Mouse (Mus musculus) left cerebral cortex, postnatal 10 days (tissue): Measurements from ENCODE around the gene Chd9. TPM values are rescaled to one million over a fixed set of nuclear protein-coding genes. Genes with fewer than 3 reads are reported as not detected.
"Not testable (repeated sequence)": the region's sequence is repeated elsewhere in the genome, so short reads cannot be mapped to it uniquely, and the experiment has no call there.

Experiments
- DNase-seq, 2 experiments: peaks; one replicate each; pipeline ENCODE4 v3.0.0; 2021 to 2022; ENCODE audit warnings: low spot score in 2 of 2, mixed read lengths in 1 of 2; ENCODE audit errors: extremely low spot score in 1 of 2
- intact Hi-C: fragments of 180-260 bp; cut with DNase I; formaldehyde crosslinking; loops from one replicate; pipeline ENCODE4 v1.15.1; 2025
- total RNA-seq, 2 experiments: library from RNA; stranded (reverse); gene quantifications; 2 replicates each; pipeline ENCODE4 v1.2.3; 2021

Gene Chd9
- total RNA-seq, 2 experiments from 2014 or later = 97.6 to 104 TPM

DNA sequence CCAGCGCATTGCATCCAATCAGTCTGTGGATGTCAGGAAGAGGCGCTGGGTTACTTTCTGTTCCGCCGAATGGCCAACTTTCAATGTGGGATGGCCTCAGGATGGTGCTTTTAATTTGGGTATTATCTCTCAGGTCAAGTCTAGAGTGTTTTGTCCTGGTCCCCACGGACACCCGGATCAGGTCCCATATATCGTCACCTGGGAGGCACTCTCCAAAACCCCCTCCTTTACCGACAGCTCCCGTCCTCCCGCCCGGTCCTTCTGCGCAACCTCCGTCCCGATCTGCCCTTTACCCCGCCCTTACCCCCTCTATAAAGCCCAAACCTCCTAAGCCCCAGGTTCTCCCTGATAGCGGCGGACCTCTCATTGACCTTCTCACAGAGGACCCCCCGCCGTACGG, 59.2 kb downstream of the Chd9 start:
- intact Hi-C loops, DNase-seq: not testable (repeated sequence)

DNA sequence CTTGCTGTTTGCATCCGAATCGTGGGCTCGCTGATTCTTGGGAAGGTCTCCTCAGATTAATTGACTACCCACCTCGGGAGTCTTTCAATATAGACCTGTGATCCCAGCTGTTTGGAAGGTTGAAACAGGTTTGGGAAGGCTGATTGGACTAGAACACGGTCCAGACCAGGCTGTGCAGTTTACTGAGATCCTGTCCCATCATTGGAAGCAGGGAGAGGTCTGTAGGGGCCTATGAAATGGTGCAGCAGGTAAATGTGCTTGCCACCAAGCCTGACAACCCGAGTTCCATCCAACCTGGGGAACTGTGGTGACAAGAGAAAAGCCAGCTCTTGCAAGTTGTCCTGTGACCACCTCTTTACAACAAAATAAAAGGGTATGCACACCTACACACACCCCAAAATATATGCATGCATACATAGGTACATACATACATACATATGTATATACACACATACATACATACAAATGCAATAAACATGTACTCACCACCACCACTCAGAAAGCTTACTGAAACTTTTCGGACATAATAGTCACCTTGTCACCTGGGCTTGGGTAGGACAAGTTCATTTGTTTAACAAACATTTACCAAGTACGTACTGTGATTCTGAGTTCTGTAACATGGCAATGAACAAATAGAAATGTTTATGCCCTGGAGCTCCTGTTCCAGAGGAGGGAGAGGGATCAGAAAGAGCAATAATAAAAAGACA, 63.9 kb downstream of the Chd9 start:
- DNase-seq = no peak
- intact Hi-C loops = no loop called here

DNA sequence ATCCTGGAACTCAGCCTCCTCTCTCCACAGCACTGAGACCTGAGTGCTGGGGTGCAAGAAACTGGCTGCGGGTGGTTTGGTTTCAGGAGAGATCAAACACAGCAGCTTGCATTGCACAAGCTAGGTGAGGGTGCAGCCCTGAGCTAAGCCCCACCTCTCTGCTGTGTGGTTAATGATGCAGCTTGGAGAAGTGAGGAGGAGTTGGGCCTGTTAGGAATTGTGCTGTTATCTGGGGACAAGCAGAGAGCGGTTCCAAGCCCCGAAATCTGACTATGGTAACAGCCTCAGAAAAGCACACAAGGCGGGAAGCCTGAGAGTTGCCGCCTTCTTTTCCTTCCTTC, 64.4 kb downstream of the Chd9 start:
- no peak for DNase-seq
- intact Hi-C loops = no loop called here

DNA sequence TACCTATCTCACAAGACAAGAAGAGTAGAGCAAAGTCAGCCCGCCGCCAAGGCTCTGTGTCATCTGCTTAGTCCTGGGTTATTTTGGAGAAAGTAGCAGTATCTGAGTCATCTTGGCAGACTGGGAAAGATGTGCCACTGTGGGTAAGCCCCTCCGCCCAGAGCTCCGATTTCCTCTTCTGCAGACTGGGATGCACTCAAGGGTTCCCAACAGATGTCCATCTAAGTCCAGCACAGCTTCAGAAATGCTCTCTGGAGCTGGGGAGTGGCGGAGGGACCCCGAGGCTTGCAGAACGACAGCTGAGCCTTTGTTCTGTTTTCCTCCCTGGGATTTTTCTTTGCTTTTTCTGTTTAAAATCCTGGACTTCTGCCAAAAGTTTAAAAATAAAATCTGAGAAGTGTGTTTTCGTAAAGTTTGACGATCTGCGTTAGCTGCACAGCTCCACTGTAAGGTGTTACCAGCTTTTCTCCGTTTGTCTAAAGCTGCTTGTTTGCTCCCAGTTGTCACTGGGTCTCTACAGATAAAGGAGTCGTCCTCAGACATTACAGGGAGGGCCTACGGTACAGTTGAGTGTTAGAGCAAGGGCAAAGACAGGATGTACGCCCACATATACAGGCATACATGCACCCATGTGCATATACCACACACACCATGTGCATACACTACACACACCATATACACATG, 66.2 kb downstream of the Chd9 start:
- no peak for DNase-seq
- intact Hi-C loops = no loop called here

DNA sequence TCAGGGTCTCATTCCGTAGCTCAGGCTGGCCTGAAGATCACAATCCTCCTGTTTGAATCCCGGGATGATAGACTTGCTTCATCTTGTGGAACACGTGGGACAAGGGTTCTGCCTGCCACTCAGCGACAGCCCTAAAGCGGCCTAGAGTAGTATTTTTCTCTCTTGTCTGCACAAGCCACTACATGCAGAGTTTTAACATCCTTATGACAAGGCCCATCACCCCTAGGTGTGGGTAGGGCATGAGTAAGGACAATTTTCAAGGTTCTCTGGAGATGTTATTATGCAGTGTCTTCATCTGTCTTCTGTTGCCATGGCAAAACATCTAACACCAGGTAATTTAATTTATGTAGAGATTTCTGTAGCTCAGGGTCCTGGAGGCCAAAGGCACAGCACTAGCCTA, 69.2 kb downstream of the Chd9 start:
- DNase-seq = no peak
- intact Hi-C loops = no loop called here

DNA sequence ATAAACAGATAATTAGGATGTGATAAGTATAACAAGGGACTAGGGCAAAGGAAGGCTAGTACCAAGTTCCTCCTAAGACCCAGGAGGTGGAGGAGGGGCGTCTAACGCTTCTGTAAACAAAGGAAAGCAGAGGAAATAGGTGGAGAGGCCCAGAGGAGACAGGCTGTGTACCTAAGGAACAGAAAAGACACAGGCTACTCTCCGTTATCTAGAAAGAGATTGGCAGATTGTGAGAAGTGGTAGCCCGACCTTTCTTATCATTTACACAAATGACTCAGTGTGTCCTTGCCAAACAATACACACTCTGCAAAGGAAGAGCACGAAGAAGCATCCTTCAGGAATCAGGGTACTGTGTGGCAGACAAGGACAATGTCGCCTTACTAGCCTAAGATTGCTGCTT, 70.4 kb downstream of the Chd9 start:
- intact Hi-C loops = no loop called here
- no peak for DNase-seq

DNA sequence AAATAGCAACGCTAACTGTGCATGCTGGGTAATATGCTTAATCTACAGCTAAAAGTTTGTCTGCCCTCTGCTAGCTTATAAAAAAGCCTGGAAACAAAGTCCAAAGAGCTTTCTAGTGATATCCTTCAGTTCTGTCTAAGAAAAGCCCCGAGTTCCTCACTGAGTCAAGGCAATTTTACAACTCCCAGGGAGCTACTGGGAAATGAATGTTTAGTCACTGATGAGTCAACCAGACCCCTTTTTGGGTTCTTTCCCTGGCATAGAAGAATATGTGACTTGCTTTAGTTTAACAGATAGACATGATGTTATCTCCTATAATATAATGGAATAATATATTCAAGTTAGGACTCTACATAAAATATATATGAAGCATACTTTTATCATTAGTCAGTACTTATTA, 73.8 kb downstream of the Chd9 start:
- intact Hi-C loops = no loop called here
- DNase-seq = no peak

DNA sequence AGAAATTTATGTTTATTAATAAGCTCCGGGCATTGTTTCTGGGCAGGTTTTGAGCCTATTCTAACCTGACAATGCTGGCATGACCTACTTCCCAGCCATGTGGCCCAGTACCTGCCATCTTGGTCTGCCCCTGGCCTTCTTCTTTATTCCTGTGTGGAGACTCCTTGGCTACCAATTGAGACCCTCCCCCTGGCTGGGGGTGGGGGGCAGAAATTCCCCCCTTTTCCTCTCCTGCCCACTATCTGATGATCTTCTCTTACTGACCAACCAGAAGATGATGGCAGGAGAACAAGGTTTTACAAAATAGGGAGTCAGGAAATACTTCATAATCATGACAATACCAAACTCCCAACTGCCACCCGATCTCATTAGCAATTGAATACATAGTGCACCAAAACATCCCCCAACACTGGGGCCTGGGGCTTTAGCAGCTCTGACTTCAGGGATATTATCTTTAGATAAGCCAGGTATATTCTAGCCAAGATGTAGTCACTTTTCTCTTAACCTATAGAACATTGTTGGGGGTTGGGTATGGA, 76.1 kb downstream of the Chd9 start:
- intact Hi-C loops = no loop called here
- DNase-seq = no peak

DNA sequence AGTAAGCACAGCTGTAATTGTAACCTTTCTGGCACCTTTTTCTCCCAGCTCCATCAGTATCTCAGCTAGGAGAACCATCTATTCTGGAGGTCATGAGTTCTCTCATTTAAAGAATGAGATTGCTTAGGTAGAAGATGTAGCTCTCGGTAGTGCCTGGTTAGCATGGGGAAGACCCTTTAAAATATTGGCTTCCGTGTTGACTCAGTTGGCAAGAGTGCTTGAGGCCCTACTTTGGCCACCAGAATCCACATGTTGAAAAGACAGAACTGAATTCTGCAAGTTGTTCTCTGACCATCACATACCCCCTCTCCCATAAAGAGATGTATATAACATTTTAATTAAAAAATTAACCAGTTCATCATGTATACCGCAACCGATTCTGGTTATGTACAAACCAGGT, 78.8 kb downstream of the Chd9 start:
- no peak for DNase-seq
- intact Hi-C loops = loop anchor here (5.0 kb wide), 2 partner anchors 35 to 50 kb away; no protein-coding TSS in a partner anchor

DNA sequence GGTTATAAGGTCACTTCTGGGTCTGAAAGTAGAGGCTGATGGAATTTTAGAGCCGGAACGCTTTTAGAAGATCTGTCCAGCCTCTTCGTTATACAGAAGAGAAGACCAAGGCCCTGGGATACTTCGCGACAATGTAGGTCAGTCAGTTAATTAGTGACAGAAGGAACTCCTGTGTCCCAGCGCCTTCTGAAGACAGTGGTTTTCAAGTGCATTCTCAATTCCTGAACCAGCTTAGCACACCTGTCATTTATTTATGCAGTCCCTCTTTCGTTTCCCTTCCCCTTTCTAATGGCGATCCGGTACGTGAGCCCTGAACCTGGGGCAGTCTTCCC, 79.3 kb downstream of the Chd9 start:
- intact Hi-C loops = loop anchor here (5.0 kb wide), 2 partner anchors 35 to 50 kb away; no protein-coding TSS in a partner anchor
- DNase-seq = no peak

DNA sequence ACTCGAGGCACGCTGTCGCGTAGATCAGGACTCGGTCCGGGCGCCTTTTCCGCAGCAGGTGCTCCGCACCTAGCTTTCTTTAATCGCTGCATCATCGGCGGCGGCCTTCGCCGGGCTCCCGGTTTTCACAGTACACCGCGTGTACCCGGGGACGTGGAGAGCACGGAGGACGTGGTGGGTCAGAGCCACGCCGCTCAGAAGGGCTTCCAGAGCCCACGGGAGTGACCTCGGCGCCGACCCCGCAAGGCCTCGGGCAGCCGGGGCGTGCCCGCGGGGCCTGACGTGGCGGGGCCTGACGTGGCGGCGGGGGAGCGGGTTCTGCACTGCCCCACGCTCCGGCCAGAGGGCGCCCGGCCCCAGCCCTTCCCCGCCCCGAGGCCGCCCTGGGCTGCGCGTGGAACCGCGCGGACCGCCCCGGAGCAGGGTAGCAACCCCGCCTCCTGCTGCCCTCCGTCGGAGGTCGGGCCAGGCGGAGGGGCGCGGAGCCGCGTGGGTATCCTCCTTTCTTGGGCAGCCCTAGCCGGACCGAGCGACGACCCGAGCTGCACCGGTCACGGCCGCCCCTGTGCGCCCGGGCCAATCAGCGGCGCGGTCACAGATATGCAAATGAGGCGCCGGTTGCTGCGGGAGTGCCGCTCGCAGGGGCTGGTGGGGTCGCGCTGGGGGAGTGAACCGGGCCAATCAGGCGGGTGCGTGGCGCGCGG, 79.8 kb downstream of the Chd9 start:
- intact Hi-C loops = loop anchor here (2.0 to 5.0 kb wide), 3 partner anchors 36 to 79 kb away; partner anchors contain the start of gene Chd9
- peak; percentile 87 to 97 for DNase-seq

DNA sequence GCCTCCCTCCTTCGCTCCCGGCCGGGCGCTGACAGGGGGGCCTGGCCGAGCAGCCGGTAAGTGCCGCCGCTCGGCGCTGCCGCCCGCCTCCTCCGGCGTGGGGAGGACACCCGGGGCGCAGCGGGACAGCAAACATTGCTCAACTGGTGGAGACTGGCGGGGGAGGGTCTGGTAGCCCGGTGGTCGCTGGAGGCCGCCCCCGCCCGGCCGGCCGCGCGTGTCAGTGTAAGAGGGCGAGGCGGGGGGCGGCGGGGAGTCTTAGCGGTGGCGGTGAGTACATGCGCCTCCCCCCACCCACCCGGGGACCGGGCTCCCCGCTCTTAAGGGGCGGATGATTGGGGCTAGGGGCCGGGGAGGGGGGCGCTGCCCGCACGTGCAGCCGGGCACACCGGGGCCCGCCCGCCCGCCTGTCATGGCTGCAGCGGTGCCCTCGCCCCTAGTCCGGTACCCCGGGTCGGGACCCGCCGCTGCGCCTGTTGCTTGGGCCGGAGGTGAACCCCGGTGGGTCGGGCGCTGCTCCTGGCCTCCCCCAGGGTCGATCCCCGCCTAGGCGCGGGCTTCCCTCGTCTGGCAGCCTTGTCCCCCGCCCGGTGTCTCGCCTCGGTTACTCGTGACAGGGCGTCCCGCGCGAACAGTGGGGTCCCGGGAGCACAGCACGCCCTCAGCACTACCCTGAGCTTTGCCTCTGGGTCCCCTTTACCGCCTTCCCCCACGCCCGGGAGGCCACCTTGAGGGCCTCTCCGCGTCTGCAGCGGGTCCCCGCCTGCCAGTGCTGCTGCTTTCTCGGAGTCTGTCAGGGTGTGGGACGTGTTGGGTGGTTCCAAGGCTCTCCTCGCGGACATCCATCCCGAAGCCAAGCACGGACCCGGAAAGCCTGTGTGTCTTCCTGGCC, 80.7 kb downstream of the Chd9 start:
- intact Hi-C loops = loop anchor here (2.0 to 5.0 kb wide), 3 partner anchors 37 to 80 kb away; partner anchors contain the start of gene Chd9
- DNase-seq = peak; percentile 32 to 72

DNA sequence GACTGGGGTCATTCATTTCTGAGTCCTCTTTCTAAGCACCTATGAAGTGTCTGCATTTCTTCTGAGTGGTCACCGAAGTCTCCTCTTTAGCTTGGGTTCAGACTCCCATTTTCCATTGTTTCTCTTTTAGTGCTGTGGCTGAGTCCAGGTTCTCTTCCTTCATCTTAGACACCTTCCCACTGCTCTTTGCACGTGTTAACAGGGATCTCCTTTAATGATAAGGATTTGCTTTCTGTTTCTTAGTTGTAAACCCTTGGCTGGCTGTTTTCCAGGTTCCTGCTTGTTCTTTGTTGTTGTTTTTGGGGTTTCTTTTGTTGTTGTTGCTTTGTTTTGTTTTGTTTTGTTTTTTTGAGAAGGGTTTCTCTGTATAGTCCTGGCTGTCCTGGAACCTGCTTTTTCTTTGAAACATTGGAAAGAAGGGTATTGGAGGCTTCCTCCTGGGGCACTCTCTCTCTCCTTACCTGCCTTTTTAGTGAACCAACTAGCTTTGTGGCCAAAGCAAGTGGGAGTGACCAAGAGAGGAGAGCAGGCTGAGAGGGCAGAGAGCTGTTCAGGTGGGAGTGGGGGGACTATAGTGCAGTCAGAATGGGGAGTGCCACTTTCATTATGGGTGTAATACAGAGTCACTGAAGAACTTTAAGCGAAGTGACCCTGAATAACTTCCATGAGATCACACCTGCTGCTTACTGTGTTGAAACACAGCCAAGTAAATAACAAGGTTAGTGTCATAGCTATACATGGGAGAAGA, 95.2 kb downstream of the Chd9 start:
- intact Hi-C loops = no loop called here
- no peak for DNase-seq

DNA sequence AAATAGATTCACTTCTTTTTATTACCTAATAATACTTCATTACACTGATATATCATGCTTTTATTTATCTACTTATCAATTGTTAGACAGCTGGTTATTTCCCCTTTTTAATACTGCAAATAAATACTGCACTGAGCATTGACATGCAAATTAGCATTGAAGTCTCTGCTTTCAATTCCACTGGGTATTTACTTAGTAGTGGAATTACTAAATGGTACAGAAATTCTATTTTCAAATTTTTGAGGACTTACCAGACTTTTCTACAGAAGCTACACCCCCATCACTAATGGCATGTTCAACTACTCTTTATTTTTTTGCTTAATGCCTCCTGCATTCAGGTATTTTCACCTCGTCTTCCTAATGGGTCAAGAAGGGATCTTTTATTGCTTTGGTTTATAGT, 100.3 kb downstream of the Chd9 start:
- no peak for DNase-seq
- intact Hi-C loops = no loop called here

DNA sequence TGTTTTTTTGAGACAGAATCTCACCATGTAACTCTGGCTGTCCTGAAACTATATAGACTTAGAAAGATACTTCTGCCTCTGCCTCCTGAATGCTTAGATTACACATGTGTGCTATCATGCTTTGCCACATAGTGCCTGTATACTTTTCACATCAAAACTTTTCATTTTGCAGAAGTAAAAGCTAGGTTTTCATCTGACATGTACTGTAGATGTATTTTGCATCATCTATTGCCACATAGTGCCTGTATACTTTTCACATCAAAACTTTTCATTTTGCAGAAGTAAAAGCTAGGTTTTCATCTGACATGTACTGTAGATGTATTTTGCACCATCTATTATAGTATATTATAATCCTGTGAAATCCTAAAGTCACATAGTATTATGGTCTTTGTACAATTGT, 102.0 kb downstream of the Chd9 start:
- DNase-seq, intact Hi-C loops: not testable (repeated sequence)

DNA sequence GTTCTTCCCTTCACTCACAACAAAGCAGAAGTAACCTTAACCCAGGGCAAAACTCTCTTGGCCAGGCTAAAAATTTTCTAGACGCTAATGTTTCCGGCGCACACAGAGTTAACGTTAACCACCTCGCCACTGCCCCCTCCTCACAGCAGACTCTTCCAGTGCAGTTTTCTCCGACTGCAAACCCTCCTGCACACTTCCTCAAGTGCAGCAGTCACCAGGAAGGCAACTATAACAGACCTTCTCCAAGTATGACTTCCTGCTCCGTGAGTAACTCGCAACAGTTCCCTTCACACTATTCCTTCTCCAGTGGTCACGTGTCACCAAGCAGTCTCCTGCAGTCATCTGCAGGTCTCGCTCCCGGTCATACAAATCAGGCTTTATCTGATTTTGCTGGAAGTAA, 104.8 kb downstream of the Chd9 start:
- intact Hi-C loops = no loop called here
- no peak for DNase-seq

DNA sequence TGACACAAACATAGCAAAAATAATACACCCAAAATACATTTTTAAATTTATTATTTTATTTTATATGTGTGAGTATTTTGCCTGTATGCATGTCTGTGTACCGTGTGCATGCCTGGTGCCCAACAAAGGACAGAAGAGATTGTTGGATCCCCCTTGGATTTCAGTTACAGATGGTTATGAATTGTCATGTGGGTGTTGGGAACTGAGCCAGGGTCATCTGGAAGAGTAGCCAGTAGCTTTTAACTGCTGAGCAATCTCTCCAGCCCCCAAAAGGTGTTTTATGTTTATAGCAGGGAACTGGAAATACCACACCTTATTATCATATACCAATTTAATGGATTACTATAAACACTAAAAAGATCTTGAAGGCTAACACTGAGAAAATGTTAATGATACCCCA, 106.6 kb downstream of the Chd9 start:
- no peak for DNase-seq
- intact Hi-C loops = no loop called here

DNA sequence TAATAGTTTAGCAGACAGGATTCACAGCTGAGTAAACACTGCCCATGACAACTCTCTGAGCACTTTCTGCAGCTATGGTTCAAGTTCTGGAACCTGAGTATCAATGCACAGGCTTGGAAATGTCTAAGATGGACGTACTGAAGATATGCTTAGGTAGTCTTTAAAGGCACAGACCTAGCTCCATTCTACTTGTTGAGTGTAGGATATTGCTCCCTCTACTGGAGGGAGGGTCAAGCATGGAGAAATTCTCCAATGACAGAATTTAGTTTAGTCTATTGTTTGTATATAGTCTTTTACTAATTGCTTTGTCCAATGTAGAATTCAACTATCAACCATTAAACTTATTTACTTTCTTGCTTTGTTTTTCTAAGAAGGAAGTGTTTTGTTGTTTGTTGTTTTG, 108.7 kb downstream of the Chd9 start:
- no peak for DNase-seq
- intact Hi-C loops = no loop called here
